Comparison of ENCODE assay signal across 21 mouse cellular contexts in the genomic region with DNA sequence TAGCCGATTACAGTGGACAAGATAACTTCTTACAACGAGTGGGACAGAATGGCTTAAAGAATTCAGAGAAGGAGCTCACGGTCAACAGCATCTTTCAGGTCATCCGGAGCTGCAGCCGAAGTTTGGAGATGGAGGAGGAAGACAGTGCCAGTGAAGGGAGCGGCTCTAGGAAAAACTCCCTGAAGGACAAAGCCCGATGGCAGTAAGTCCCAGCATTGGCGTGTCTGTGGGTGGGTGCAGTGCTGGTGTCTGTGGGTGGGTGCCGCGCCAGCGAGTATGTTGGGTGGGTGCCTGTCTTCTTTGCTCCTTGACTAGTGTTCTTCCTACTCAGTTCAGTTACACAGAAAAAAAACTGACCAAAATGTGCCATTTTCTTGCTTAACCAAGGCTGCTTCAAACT.
DNase-seq lines count a peak whose midpoint lies in the region; ATAC-seq lines count a peak whose summit lies in the region.
"Had no signal": no experiment of that assay in that cellular context is flagged by ENCODE, and none has a peak within 500 bp of the region (broad histone marks: within the 10 kb centered on the region; RNA-seq: fewer than 3 reads in every experiment).

No protein-coding gene starts in this region.

- no peaks in the 10 kb centered on the region for H3K9me3 ChIP-seq in midbrain, embryonic 11.5 days (ENCODE audit: control insufficient read depth, low read length)
- no peaks in the 10 kb centered on the region for H3K9me3 ChIP-seq in midbrain, embryonic 13.5 days
- H3K9me3 ChIP-seq: G1E had no signal

- no peak for DNase-seq in frontal cortex, postnatal 14 days (ENCODE audit: low spot score in 2 of 2)
- peak; percentile 82 for DNase-seq in heart, adult 11 months
- no peak for DNase-seq in heart, postnatal 25 days (ENCODE audit: low spot score)
- peak; percentile 31 for DNase-seq in midbrain, embryonic 11.5 days (ENCODE audit: low spot score, missing footprints)
- DNase-seq: adrenal gland, adult 2 months; adrenal gland, adult 8-10 months; adrenal gland, postnatal 10 days; adrenal gland, postnatal 14 days; adrenal gland, postnatal 25 days; adrenal gland, postnatal 36 days; B cell, adult 2 months; cerebellum, adult 11 months; cerebellum, adult 11-12 months; cerebellum, adult 18-20 months had no signal

- WGBS in midbrain, embryonic 11.5 days, result 91% methylated on average over 11 of the region's 11 CpGs
- 95% methylated on average over 11 of the region's 11 CpGs for WGBS in midbrain, embryonic 13.5 days

- H3K4me3 ChIP-seq in midbrain, embryonic 11.5 days (ENCODE audit: low read depth, low read length), result no peak overlapping the region
- H3K4me3 ChIP-seq in midbrain, embryonic 13.5 days (replicated peaks), result no peak overlapping the region

- no peaks in the 10 kb centered on the region for H3K4me1 ChIP-seq in midbrain, embryonic 11.5 days (ENCODE audit: control insufficient read depth, insufficient read depth, low read length)
- H3K4me1 ChIP-seq in midbrain, embryonic 13.5 days (replicated peaks), result no peaks in the 10 kb centered on the region

- no peak overlapping the region for H3K27ac ChIP-seq in midbrain, embryonic 11.5 days (ENCODE audit: low read depth, low read length)
- no peak overlapping the region for H3K27ac ChIP-seq in midbrain, embryonic 13.5 days

- H3K27me3 ChIP-seq in midbrain, embryonic 11.5 days (ENCODE audit: control insufficient read depth, insufficient read depth, low read length), result no peaks in the 10 kb centered on the region
- H3K27me3 ChIP-seq in midbrain, embryonic 13.5 days, result no peaks in the 10 kb centered on the region
- H3K27me3 ChIP-seq: CH12.LX, Patski had no signal

- H3K4me2 ChIP-seq in midbrain, embryonic 11.5 days, result no peak overlapping the region
- no peak overlapping the region for H3K4me2 ChIP-seq in midbrain, embryonic 13.5 days (replicated peaks)

- intact Hi-C loops in heart, postnatal 25 days (cut with DNase I), result loop anchor here (5.0 kb wide), 1 partner anchor 283 kb away; no protein-coding TSS in a partner anchor

- peak; percentile 52 for ATAC-seq in frontal cortex, adult (ENCODE audit: low TSS enrichment)
- ATAC-seq in midbrain, embryonic 11.5 days (ENCODE audit: low FRiP score), result no peak
- ATAC-seq in midbrain, embryonic 13.5 days, result no peak
- ATAC-seq: activated CD4-positive, CD25-positive, alpha-beta regulatory T cell, adult 4 months; CD4-positive, CD25-positive, alpha-beta regulatory T cell, adult 4 months; Patski had no signal

- H3K36me3 ChIP-seq in midbrain, embryonic 11.5 days (ENCODE audit: control insufficient read depth, insufficient read depth, low read length), result no peaks in the 10 kb centered on the region
- H3K36me3 ChIP-seq in midbrain, embryonic 13.5 days, result no peaks in the 10 kb centered on the region
- H3K36me3 ChIP-seq: G1E had no signal

- no peak overlapping the region for H3K9ac ChIP-seq in midbrain, embryonic 11.5 days (ENCODE audit: low read length)
- H3K9ac ChIP-seq in midbrain, embryonic 13.5 days (replicated peaks), result no peak overlapping the region

Comparison
In these comparisons a context has a peak if more than half of its experiments do, and no peak if none do; other contexts are left out.
1. DNase-seq: peak in heart, adult 11 months (single experiment) and midbrain, embryonic 11.5 days (single experiment); none in frontal cortex, postnatal 14 days (0 of 2) and heart, postnatal 25 days (single experiment).